Mouse (Mus musculus) hematopoietic multipotent progenitor cell, adult 10-12 weeks (in vitro differentiated cells): ENCODE measurements around the gene C6. TPM values are rescaled to one million over a fixed set of nuclear protein-coding genes. Genes with fewer than 3 reads are reported as not detected.

Source experiments
- polyA plus RNA-seq: library from polyadenylated mRNA; stranded (reverse); fragments of >175 nt; gene quantifications from 2 replicates; pipeline ENCODE4 v1.2.3, GENCODE M21; 2012; ENCODE audit warnings: low replicate concordance

The C6 gene
- 3.3 and 14.0 TPM in 2 replicates for polyA plus RNA-seq

DNA sequence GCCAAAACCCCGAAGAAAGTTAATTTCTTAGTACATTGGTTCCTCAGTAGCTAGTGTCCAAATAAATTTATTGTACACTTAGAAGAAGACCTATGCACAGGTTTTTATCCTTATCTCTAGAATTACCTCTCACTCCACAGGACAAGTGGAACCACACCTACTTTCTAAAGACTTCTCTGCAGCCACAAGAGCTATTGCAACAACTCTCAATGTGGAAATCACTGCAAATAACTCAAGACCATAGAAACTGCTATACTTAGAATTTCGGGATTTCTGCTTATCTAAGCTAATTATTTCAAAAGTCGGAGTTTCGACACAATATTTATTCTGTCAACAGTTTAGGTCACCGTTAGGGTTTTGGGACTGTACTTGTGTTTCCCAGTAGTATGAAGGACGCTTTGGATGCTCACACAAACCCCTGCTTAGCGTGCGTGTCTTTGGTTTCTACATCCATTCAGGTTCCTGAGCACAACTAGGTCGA, at the start of gene C6:
C6 (plus strand) TSS at position 346 of the 481 bp plus-strand sequence.

Other genes starting within 250 kb of the C6 start
- gene Mroh2b, start 171.6 kb downstream of the C6 start, polyA plus RNA-seq = not detected in 2 replicates